Mouse (Mus musculus) CD4-positive, CD25-positive, alpha-beta regulatory T cell (primary cell): ENCODE data around the gene Ccdc62. TPM values are rescaled to one million over a fixed set of nuclear protein-coding genes. Genes with fewer than 3 reads are reported as not detected.

Experiments
- polyA plus RNA-seq: library from polyadenylated mRNA; unstranded; fragments of 100-300 nt; shearing (Covaris generic); gene quantifications from one replicate; pipeline ENCODE4 v1.2.1, GENCODE M21; 2017

Gene Ccdc62
- polyA plus RNA-seq = 3.4 TPM

GRCm38 (mm10) chr5:123930508-123930989, at the start of gene Ccdc62:
Gene Ccdc62 (plus strand): TSS chr5:123930679.

GRCm38 (mm10) chr5:123906976-123907630, 23.4 kb upstream of the Ccdc62 start, which contains the start of gene Denr:
Gene Denr (plus strand): TSS chr5:123907175.

GRCm38 (mm10) chr5:123927118-123927517, 3.4 kb upstream of the Ccdc62 start, which contains the start of gene Gm43518:
Gene Gm43518 (plus strand): TSS chr5:123927418.

GRCm38 (mm10) chr5:123973299-123974178, 43.1 kb downstream of the Ccdc62 start, which contains the start of gene Hip1r:
Gene Hip1r (plus strand): TSS chr5:123973628.

Other genes starting within 250 kb of the Ccdc62 start
- gene Clip1, start 246.1 kb upstream of the Ccdc62 start, polyA plus RNA-seq = 76.0 TPM
- 98.1 TPM for gene Zcchc8, start 209.6 kb upstream of the Ccdc62 start, polyA plus RNA-seq
- 176 TPM for gene Rsrc2, start 181.3 kb upstream of the Ccdc62 start, polyA plus RNA-seq
- 1.8 TPM for gene Kntc1, start 181.0 kb upstream of the Ccdc62 start, polyA plus RNA-seq
- 0.66 TPM for gene Hcar2, start 65.2 kb upstream of the Ccdc62 start, polyA plus RNA-seq
- gene Hcar1, start 50.7 kb upstream of the Ccdc62 start, polyA plus RNA-seq = not detected
- 101 TPM for gene Denr, start 23.5 kb upstream of the Ccdc62 start, polyA plus RNA-seq
- gene Gm43518, start 3.3 kb upstream of the Ccdc62 start, polyA plus RNA-seq = 6.6 TPM
- 41.6 TPM for gene Hip1r, start 42.9 kb downstream of the Ccdc62 start, polyA plus RNA-seq
- 136 TPM for gene Vps37b, start 101.6 kb downstream of the Ccdc62 start, polyA plus RNA-seq
- 46.6 TPM for gene Abcb9, start 165.1 kb downstream of the Ccdc62 start, polyA plus RNA-seq
- gene Ogfod2, start 181.6 kb downstream of the Ccdc62 start, polyA plus RNA-seq = 38.2 TPM
- 97.5 TPM for gene Arl6ip4, start 185.4 kb downstream of the Ccdc62 start, polyA plus RNA-seq